Mouse (Mus musculus): Measurements from ENCODE around the gene Olfr368. TPM values are rescaled to one million over a fixed set of nuclear protein-coding genes. Genes with fewer than 3 reads are reported as not detected.

The Olfr368 gene
- polyA plus RNA-seq, 1 experiment from 2014 or later, result not detected

Other genes starting within 250 kb of the Olfr368 start
- not detected in 2 replicates for gene Olfr361, start 237.2 kb upstream of the Olfr368 start, polyA plus RNA-seq (2015; fragmentation: Nextera tagmentation; extraction: Ambion mirVana)
- not detected in 2 replicates for gene Olfr362, start 208.6 kb upstream of the Olfr368 start, polyA plus RNA-seq (2015; fragmentation: Nextera tagmentation; extraction: Ambion mirVana)
- not detected in 2 replicates for gene Olfr364-ps1, start 187.2 kb upstream of the Olfr368 start, polyA plus RNA-seq (2015; fragmentation: Nextera tagmentation; extraction: Ambion mirVana)
- not detected in 2 replicates for gene Olfr365, start 138.3 kb upstream of the Olfr368 start, polyA plus RNA-seq (2015; fragmentation: Nextera tagmentation; extraction: Ambion mirVana)
- gene Olfr366, start 114.9 kb upstream of the Olfr368 start, polyA plus RNA-seq (2015; fragmentation: Nextera tagmentation; extraction: Ambion mirVana), result not detected in 2 replicates
- 48.9 and 49.2 TPM in 2 replicates for gene Pdcl, start 32.8 kb downstream of the Olfr368 start, polyA plus RNA-seq (2015; fragmentation: Nextera tagmentation; extraction: Ambion mirVana)
- gene Rc3h2, start 96.4 kb downstream of the Olfr368 start, polyA plus RNA-seq (2015; fragmentation: Nextera tagmentation; extraction: Ambion mirVana), result 18.0 and 19.9 TPM in 2 replicates
- 6.8 and 7.6 TPM in 2 replicates for gene Zbtb26, start 116.6 kb downstream of the Olfr368 start, polyA plus RNA-seq (2015; fragmentation: Nextera tagmentation; extraction: Ambion mirVana)
- 13.5 and 14.6 TPM in 2 replicates for gene Zbtb6, start 116.7 kb downstream of the Olfr368 start, polyA plus RNA-seq (2015; fragmentation: Nextera tagmentation; extraction: Ambion mirVana)
- 40.8 and 51.4 TPM in 2 replicates for gene Rabgap1, start 116.8 kb downstream of the Olfr368 start, polyA plus RNA-seq (2015; fragmentation: Nextera tagmentation; extraction: Ambion mirVana)
- 16.0 and 16.3 TPM in 2 replicates for gene Gpr21, start 189.8 kb downstream of the Olfr368 start, polyA plus RNA-seq (2015; fragmentation: Nextera tagmentation; extraction: Ambion mirVana)